Mouse (Mus musculus): ENCODE measurements around the gene Farsa. TPM values are rescaled to one million over a fixed set of nuclear protein-coding genes. Genes with fewer than 3 reads are reported as not detected.

The Farsa gene
- total RNA-seq (2018; cell fraction: chromatin; rRNA removed): 100 to 1,000 TPM in 1 of 26 experiments, 10 to 100 TPM in 25; 19.4 to 110 (median 62.2) TPM
- 10 to 100 TPM; 20.0 to 36.0 (median 29.3) TPM for total RNA-seq (2018; cell fraction: cytosol; rRNA removed)
- total RNA-seq (2018; cell fraction: nucleus; rRNA removed): 10 to 100 TPM; 18.5 to 84.5 (median 35.1) TPM
- 24.5 to 43.1 TPM (median 29.5 TPM) in 3 replicates for polyA plus RNA-seq (2018)

- Histone ChIP-seq H3K4me3 (ENCODE audit: inconsistent target) (peak within 1 kb of the TSS; percentile 76), H3K36me3 (ENCODE audit: inconsistent target) (peaks cover 14% of the 10 kb centered on the region), H3K79me2 (ENCODE audit: inconsistent target) (peaks cover 44% of the 10 kb centered on the region), H3K27ac (peak within 1 kb of the TSS; percentile 70)
- 0% methylated on average over 39 of the region's 39 CpGs for WGBS (ENCODE audit: missing documents)
Measured at GRCm38 (mm10) chr8:84856864-84857441, at the start of gene Farsa. Farsa (plus strand) TSS chr8:84856989.

GRCm38 (mm10) chr8:84809109-84809940 is 47.5 kb upstream of the Farsa start:
- no peaks in the 10 kb centered on the region for H3K36me3 ChIP-seq (ENCODE audit: inconsistent target)
- WGBS (ENCODE audit: missing documents): 92% methylated on average over 12 of the region's 12 CpGs
- no peak overlapping the region for H3K4me3 ChIP-seq (ENCODE audit: inconsistent target)
- no peak overlapping the region for H3K27ac ChIP-seq
- H3K79me2 ChIP-seq (ENCODE audit: inconsistent target): no peaks in the 10 kb centered on the region

- WGBS (ENCODE audit: missing documents): 85% methylated on average over 5 of the region's 5 CpGs
- H3K4me3 ChIP-seq (ENCODE audit: inconsistent target): no peak overlapping the region
- H3K36me3 ChIP-seq (ENCODE audit: inconsistent target): no peaks in the 10 kb centered on the region
- H3K27ac ChIP-seq: no peak overlapping the region
- no peaks in the 10 kb centered on the region for H3K79me2 ChIP-seq (ENCODE audit: inconsistent target)
Measured at GRCm38 (mm10) chr8:84809941-84810280, 46.9 kb upstream of the Farsa start.

- WGBS (ENCODE audit: missing documents): 1% methylated on average over 32 of the region's 32 CpGs
- Histone ChIP-seq H3K36me3 (ENCODE audit: inconsistent target) (no peaks in the 10 kb centered on the region), H3K27ac (no peak overlapping the region), H3K79me2 (ENCODE audit: inconsistent target) (no peaks in the 10 kb centered on the region), H3K4me3 (ENCODE audit: inconsistent target) (no peak overlapping the region)
Measured at GRCm38 (mm10) chr8:84810896-84811295, 45.9 kb upstream of the Farsa start.

GRCm38 (mm10) chr8:84811303-84811702 is 45.5 kb upstream of the Farsa start:
- no peaks in the 10 kb centered on the region for H3K79me2 ChIP-seq (ENCODE audit: inconsistent target)
- no peaks in the 10 kb centered on the region for H3K36me3 ChIP-seq (ENCODE audit: inconsistent target)
- no peak overlapping the region for H3K4me3 ChIP-seq (ENCODE audit: inconsistent target)
- H3K27ac ChIP-seq: no peak overlapping the region
- WGBS (ENCODE audit: missing documents): 44% methylated on average over 8 of the region's 10 CpGs

GRCm38 (mm10) chr8:84813059-84813458 is 43.7 kb upstream of the Farsa start:
- WGBS (ENCODE audit: missing documents): 2% methylated on average over 5 of the region's 5 CpGs
- H3K27ac ChIP-seq: no peak overlapping the region
- no peaks in the 10 kb centered on the region for H3K79me2 ChIP-seq (ENCODE audit: inconsistent target)
- no peaks in the 10 kb centered on the region for H3K36me3 ChIP-seq (ENCODE audit: inconsistent target)
- no peak overlapping the region for H3K4me3 ChIP-seq (ENCODE audit: inconsistent target)

- Histone ChIP-seq H3K4me3 (ENCODE audit: inconsistent target) (no peak overlapping the region), H3K36me3 (ENCODE audit: inconsistent target) (no peaks in the 10 kb centered on the region), H3K79me2 (ENCODE audit: inconsistent target) (no peaks in the 10 kb centered on the region), H3K27ac (no peak overlapping the region)
- 93% methylated on average over 3 of the region's 3 CpGs for WGBS (ENCODE audit: missing documents)
Measured at GRCm38 (mm10) chr8:84813830-84814229, 43.0 kb upstream of the Farsa start.

GRCm38 (mm10) chr8:84814240-84814554 is 42.6 kb upstream of the Farsa start:
- H3K79me2 ChIP-seq (ENCODE audit: inconsistent target): no peaks in the 10 kb centered on the region
- WGBS (ENCODE audit: missing documents): 92% methylated on average over 3 of the region's 11 CpGs
- no peak overlapping the region for H3K4me3 ChIP-seq (ENCODE audit: inconsistent target)
- H3K27ac ChIP-seq: no peak overlapping the region
- H3K36me3 ChIP-seq (ENCODE audit: inconsistent target): no peaks in the 10 kb centered on the region

- no peaks in the 10 kb centered on the region for H3K79me2 ChIP-seq (ENCODE audit: inconsistent target)
- 50% methylated on average over 18 of the region's 19 CpGs for WGBS (ENCODE audit: missing documents)
- H3K4me3 ChIP-seq (ENCODE audit: inconsistent target): no peak overlapping the region
- no peak overlapping the region for H3K27ac ChIP-seq
- no peaks in the 10 kb centered on the region for H3K36me3 ChIP-seq (ENCODE audit: inconsistent target)
Measured at GRCm38 (mm10) chr8:84814555-84815441, 42.0 kb upstream of the Farsa start.

- H3K79me2 ChIP-seq (ENCODE audit: inconsistent target): no peaks in the 10 kb centered on the region
- no peak overlapping the region for H3K4me3 ChIP-seq (ENCODE audit: inconsistent target)
- no peaks in the 10 kb centered on the region for H3K36me3 ChIP-seq (ENCODE audit: inconsistent target)
- 9% methylated on average over 9 of the region's 9 CpGs for WGBS (ENCODE audit: missing documents)
- no peak overlapping the region for H3K27ac ChIP-seq
Measured at GRCm38 (mm10) chr8:84815547-84815946, 41.2 kb upstream of the Farsa start.

- H3K27ac ChIP-seq: no peak overlapping the region
- no peaks in the 10 kb centered on the region for H3K79me2 ChIP-seq (ENCODE audit: inconsistent target)
- H3K4me3 ChIP-seq (ENCODE audit: inconsistent target): no peak overlapping the region
- H3K36me3 ChIP-seq (ENCODE audit: inconsistent target): no peaks in the 10 kb centered on the region
- 85% methylated on average over 17 of the region's 17 CpGs for WGBS (ENCODE audit: missing documents)
Measured at GRCm38 (mm10) chr8:84816117-84816516, 40.7 kb upstream of the Farsa start.

GRCm38 (mm10) chr8:84822723-84823122 is 34.1 kb upstream of the Farsa start, which contains the start of gene Dand5:
Dand5 (minus strand) TSS chr8:84822823.
- WGBS (ENCODE audit: missing documents): 93% methylated on average over 3 of the region's 3 CpGs
- Histone ChIP-seq H3K79me2 (ENCODE audit: inconsistent target) (no peaks in the 10 kb centered on the region), H3K27ac (no peak within 1 kb of the TSS), H3K4me3 (ENCODE audit: inconsistent target) (no peak within 1 kb of the TSS), H3K36me3 (ENCODE audit: inconsistent target) (no peaks in the 10 kb centered on the region)

- Histone ChIP-seq H3K79me2 (ENCODE audit: inconsistent target) (no peaks in the 10 kb centered on the region), H3K4me3 (ENCODE audit: inconsistent target) (no peak overlapping the region), H3K27ac (no peak overlapping the region), H3K36me3 (ENCODE audit: inconsistent target) (no peaks in the 10 kb centered on the region)
- WGBS (ENCODE audit: missing documents): 6% methylated on average over 18 of the region's 18 CpGs
Measured at GRCm38 (mm10) chr8:84823653-84824052, 33.1 kb upstream of the Farsa start.

- no peaks in the 10 kb centered on the region; the same call in 1 of the 2 replicates for H3K79me2 ChIP-seq (ENCODE audit: inconsistent target)
- H3K27ac ChIP-seq: no peak overlapping the region
- no peak overlapping the region for H3K4me3 ChIP-seq (ENCODE audit: inconsistent target)
- WGBS (ENCODE audit: missing documents): 44% methylated on average over 4 of the region's 4 CpGs
- H3K36me3 ChIP-seq (ENCODE audit: inconsistent target): no peaks in the 10 kb centered on the region
Measured at GRCm38 (mm10) chr8:84825636-84826035, 31.2 kb upstream of the Farsa start.
